Mouse (Mus musculus): ENCODE data around the gene Cyb561d1.

GRCm38 (mm10) chr3:108195287-108195686, 5.7 kb downstream of the Cyb561d1 start:
- no peak for TF ChIP-seq POLR2A (IDR thresholded peaks at IDR 0.05; ENCODE audit: borderline replicate concordance, extremely low read depth, insufficient read depth, insufficient read length, poor library complexity, severe bottlenecking)
- no peak for TF ChIP-seq CTCF (IDR thresholded peaks at IDR 0.05; ENCODE audit: borderline replicate concordance, extremely low read depth, insufficient read depth, insufficient read length)

Measured in brain, embryonic 14.5 days (tissue).